Mouse (Mus musculus): Measurements from ENCODE around the gene Tenm4. TPM values are rescaled to one million over a fixed set of nuclear protein-coding genes. Genes with fewer than 3 reads are reported as not detected.

Tenm4 gene
- polyA plus RNA-seq, 1 experiment = 0.79 TPM

GRCm38 (mm10) chr7:96484006-96484581, 313.0 kb downstream of the Tenm4 start:
- Histone ChIP-seq H3K4me1 (ENCODE audit: control insufficient read depth, insufficient read depth, insufficient read length, low read length) (no peaks in the 10 kb centered on the region), H3K27ac (ENCODE audit: insufficient read depth, low read depth, low read length) (no peak overlapping the region), H3K36me3 (ENCODE audit: control insufficient read depth, insufficient read depth, low read length) (no peaks in the 10 kb centered on the region), H3K4me3 (ENCODE audit: low read depth, low read length) (no peak overlapping the region), H3K27me3 (ENCODE audit: control insufficient read depth, insufficient read depth, low read length) (no peaks in the 10 kb centered on the region)
- TF ChIP-seq POLR2A (IDR thresholded peaks at IDR 0.05; ENCODE audit: low read depth, low read length) (no peak), CTCF (IDR thresholded peaks at IDR 0.05; ENCODE audit: extremely low read depth, insufficient read length, insufficient replicate concordance, low read depth, low read length) (no peak)
- WGBS = 92% methylated on average over 1 of the region's 1 CpGs

DNA sequence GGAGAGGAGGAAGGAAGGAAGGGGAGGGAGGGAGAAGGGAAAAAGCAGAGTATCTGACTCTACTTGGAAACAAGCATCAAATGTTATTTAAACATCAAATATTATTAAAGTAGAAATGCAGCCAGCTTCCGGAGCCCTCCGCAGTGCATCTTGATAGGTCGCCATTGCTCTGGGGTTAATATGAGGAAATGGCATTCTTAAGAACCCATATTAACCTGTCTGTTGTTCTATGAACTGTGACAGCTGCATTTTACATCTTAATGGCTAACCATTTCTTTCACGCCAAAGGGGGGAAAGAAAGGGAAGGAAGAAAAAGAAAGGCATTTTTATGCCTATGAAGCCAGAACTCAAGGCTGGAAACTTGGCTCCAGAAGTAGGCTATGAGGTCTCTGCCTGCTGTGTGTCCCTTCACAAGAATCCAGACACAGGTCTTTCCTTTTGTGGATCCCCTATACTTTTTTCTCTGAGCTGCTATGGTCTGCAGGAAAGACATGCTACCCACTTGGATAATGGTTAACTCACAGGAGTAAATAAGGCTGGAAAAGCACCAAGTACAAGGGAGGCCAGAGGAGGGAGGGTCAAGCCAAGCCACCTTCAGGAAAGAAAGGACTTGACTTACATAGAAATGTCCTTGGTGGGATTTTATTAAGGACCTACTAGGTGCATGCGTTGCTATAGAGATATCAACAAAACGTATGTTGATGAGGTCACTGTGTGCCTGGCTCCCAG, 318.5 kb downstream of the Tenm4 start:
- no peak overlapping the region for H3K4me3 ChIP-seq (ENCODE audit: low read depth, low read length)
- H3K36me3 ChIP-seq (ENCODE audit: control insufficient read depth, insufficient read depth, low read length) = no peaks in the 10 kb centered on the region
- no peak for TF ChIP-seq CTCF (IDR thresholded peaks at IDR 0.05; ENCODE audit: extremely low read depth, insufficient read length, insufficient replicate concordance, low read depth, low read length)
- H3K4me1 ChIP-seq (ENCODE audit: control insufficient read depth, insufficient read depth, insufficient read length, low read length) = no peaks in the 10 kb centered on the region
- no peaks in the 10 kb centered on the region for H3K27me3 ChIP-seq (ENCODE audit: control insufficient read depth, insufficient read depth, low read length)
- WGBS = 76% methylated on average over 6 of the region's 6 CpGs
- H3K27ac ChIP-seq (ENCODE audit: insufficient read depth, low read depth, low read length) = no peak overlapping the region

DNA sequence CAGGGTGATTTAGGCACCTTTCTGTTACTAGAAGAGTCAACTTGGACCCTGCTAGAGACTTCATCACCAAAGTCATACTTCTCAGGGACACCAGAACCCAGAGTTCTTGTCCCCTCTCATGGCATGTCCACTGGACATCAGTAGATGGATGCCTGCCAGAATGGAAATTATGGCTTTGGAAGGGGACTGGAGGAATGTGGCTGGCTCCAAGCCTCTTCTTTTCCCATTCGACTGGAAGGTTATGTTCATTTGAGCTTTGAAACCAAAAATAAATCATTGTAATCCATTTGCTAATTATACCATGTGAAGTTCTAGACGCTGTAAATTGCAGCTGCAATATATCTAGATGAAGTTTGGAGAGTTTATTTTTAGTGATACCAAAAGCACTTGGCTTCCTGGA, 320.9 kb downstream of the Tenm4 start:
- TF ChIP-seq CTCF (IDR thresholded peaks at IDR 0.05; ENCODE audit: extremely low read depth, insufficient read length, insufficient replicate concordance, low read depth, low read length) (no peak), POLR2A (IDR thresholded peaks at IDR 0.05; ENCODE audit: low read depth, low read length) (no peak)
- WGBS = 64% methylated on average over 2 of the region's 2 CpGs
- Histone ChIP-seq H3K4me3 (ENCODE audit: low read depth, low read length) (no peak overlapping the region), H3K4me1 (ENCODE audit: control insufficient read depth, insufficient read depth, insufficient read length, low read length) (no peaks in the 10 kb centered on the region), H3K27ac (ENCODE audit: insufficient read depth, low read depth, low read length) (no peak overlapping the region), H3K27me3 (ENCODE audit: control insufficient read depth, insufficient read depth, low read length) (no peaks in the 10 kb centered on the region), H3K36me3 (ENCODE audit: control insufficient read depth, insufficient read depth, low read length) (no peaks in the 10 kb centered on the region)

GRCm38 (mm10) chr7:96492696-96493095, 321.6 kb downstream of the Tenm4 start:
- 80% methylated on average over 7 of the region's 7 CpGs for WGBS
- Histone ChIP-seq H3K27ac (ENCODE audit: insufficient read depth, low read depth, low read length) (no peak overlapping the region), H3K27me3 (ENCODE audit: control insufficient read depth, insufficient read depth, low read length) (no peaks in the 10 kb centered on the region), H3K4me1 (ENCODE audit: control insufficient read depth, insufficient read depth, insufficient read length, low read length) (no peaks in the 10 kb centered on the region), H3K36me3 (ENCODE audit: control insufficient read depth, insufficient read depth, low read length) (no peaks in the 10 kb centered on the region), H3K4me3 (ENCODE audit: low read depth, low read length) (no peak overlapping the region)
- TF ChIP-seq CTCF (IDR thresholded peaks at IDR 0.05; ENCODE audit: extremely low read depth, insufficient read length, insufficient replicate concordance, low read depth, low read length) (no peak), POLR2A (IDR thresholded peaks at IDR 0.05; ENCODE audit: low read depth, low read length) (no peak)

GRCm38 (mm10) chr7:96494057-96494456, 323.0 kb downstream of the Tenm4 start:
- Histone ChIP-seq H3K4me1 (ENCODE audit: control insufficient read depth, insufficient read depth, insufficient read length, low read length) (no peaks in the 10 kb centered on the region), H3K27ac (ENCODE audit: insufficient read depth, low read depth, low read length) (no peak overlapping the region), H3K36me3 (ENCODE audit: control insufficient read depth, insufficient read depth, low read length) (no peaks in the 10 kb centered on the region), H3K4me3 (ENCODE audit: low read depth, low read length) (no peak overlapping the region), H3K27me3 (ENCODE audit: control insufficient read depth, insufficient read depth, low read length) (no peaks in the 10 kb centered on the region)
- 69% methylated on average over 16 of the region's 16 CpGs for WGBS
- TF ChIP-seq POLR2A (IDR thresholded peaks at IDR 0.05; ENCODE audit: low read depth, low read length) (no peak), CTCF (IDR thresholded peaks at IDR 0.05; ENCODE audit: extremely low read depth, insufficient read length, insufficient replicate concordance, low read depth, low read length) (no peak)

GRCm38 (mm10) chr7:96500108-96500507, 329.1 kb downstream of the Tenm4 start:
- H3K27me3 ChIP-seq (ENCODE audit: control insufficient read depth, insufficient read depth, low read length) = no peaks in the 10 kb centered on the region
- WGBS = 88% methylated on average over 5 of the region's 5 CpGs
- no peak overlapping the region for H3K4me3 ChIP-seq (ENCODE audit: low read depth, low read length)
- H3K27ac ChIP-seq (ENCODE audit: insufficient read depth, low read depth, low read length) = no peak overlapping the region
- H3K4me1 ChIP-seq (ENCODE audit: control insufficient read depth, insufficient read depth, insufficient read length, low read length) = no peaks in the 10 kb centered on the region
- no peak for TF ChIP-seq POLR2A (IDR thresholded peaks at IDR 0.05; ENCODE audit: low read depth, low read length)
- no peak for TF ChIP-seq CTCF (IDR thresholded peaks at IDR 0.05; ENCODE audit: extremely low read depth, insufficient read length, insufficient replicate concordance, low read depth, low read length)
- no peaks in the 10 kb centered on the region for H3K36me3 ChIP-seq (ENCODE audit: control insufficient read depth, insufficient read depth, low read length)

- no peak overlapping the region for H3K27ac ChIP-seq (ENCODE audit: insufficient read depth, low read depth, low read length)
- TF ChIP-seq POLR2A (IDR thresholded peaks at IDR 0.05; ENCODE audit: low read depth, low read length) = no peak
- TF ChIP-seq CTCF (IDR thresholded peaks at IDR 0.05; ENCODE audit: extremely low read depth, insufficient read length, insufficient replicate concordance, low read depth, low read length) = no peak
- H3K4me1 ChIP-seq (ENCODE audit: control insufficient read depth, insufficient read depth, insufficient read length, low read length) = no peaks in the 10 kb centered on the region
- no peak overlapping the region for H3K4me3 ChIP-seq (ENCODE audit: low read depth, low read length)
- H3K27me3 ChIP-seq (ENCODE audit: control insufficient read depth, insufficient read depth, low read length) = no peaks in the 10 kb centered on the region
- H3K36me3 ChIP-seq (ENCODE audit: control insufficient read depth, insufficient read depth, low read length) = no peaks in the 10 kb centered on the region
- 75% methylated on average over 4 of the region's 4 CpGs for WGBS
Measured at GRCm38 (mm10) chr7:96500797-96501196, 329.8 kb downstream of the Tenm4 start.
